Mouse (Mus musculus): ENCODE data around the gene Cmip. TPM values are rescaled to one million over a fixed set of nuclear protein-coding genes. Genes with fewer than 3 reads are reported as not detected.

Cmip gene
- polyA plus RNA-seq, 1 experiment from 2014 or later = 146 TPM

DNA sequence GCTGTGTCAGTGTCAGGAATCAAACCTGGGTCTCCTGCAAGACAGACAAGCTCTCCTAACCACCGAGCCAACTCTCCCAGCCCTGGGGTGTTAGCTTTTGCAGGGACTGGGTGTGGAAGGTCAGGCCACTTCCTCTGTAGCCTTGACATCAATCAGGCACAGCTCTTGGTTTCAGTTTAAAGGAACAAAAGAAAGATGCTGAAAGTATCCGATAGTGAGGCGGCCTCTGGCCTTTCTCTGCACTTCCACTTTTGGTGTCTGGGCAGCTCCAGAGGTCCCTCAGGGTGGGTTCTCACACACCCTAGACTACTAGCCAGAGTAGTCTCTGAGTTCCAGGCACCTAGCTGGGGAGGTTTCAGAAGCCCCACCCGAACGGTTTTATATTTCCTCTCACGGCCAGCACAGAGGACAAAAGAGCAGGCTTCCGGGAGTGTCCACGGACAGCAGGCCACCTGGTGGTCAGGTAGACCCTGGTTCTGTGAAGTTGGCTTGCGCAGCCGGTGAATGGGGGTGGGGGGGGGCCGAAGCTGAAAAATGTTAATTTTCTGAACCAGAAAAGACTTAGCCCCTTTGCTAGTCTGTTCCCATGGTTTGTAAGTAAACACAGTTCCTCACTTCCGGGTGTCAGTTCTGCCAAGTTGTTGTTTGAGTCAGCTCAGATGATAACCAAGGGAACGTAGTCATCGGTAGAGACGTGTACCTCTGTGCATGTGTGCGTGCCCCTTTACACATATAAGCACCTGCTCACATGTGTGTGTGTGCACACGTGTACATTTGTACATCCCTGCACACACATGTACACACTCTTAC lies 25.5 kb downstream of the Cmip start:
- ATAC-seq = no peak
- H3K9ac ChIP-seq (ENCODE audit: low read depth, low read length) = no peak overlapping the region
- no peaks in the 10 kb centered on the region for H3K27me3 ChIP-seq (ENCODE audit: control insufficient read depth, insufficient read depth, low read depth, low read length)
- no peaks in the 10 kb centered on the region for H3K36me3 ChIP-seq (ENCODE audit: control insufficient read depth, insufficient read depth, low read length)
- H3K4me3 ChIP-seq (ENCODE audit: low read depth, low read length) = no peak overlapping the region
- 67% methylated on average over 17 of the region's 17 CpGs for WGBS
- no peaks in the 10 kb centered on the region for H3K9me3 ChIP-seq (replicated peaks; ENCODE audit: control insufficient read depth, low read length, poor library complexity, severe bottlenecking)
- H3K27ac ChIP-seq (ENCODE audit: low read length) = no peak overlapping the region
- no peak overlapping the region for H3K4me2 ChIP-seq (ENCODE audit: low read length)
- peaks cover 33% of the 10 kb centered on the region for H3K4me1 ChIP-seq (ENCODE audit: control insufficient read depth, insufficient read depth, low read length)

DNA sequence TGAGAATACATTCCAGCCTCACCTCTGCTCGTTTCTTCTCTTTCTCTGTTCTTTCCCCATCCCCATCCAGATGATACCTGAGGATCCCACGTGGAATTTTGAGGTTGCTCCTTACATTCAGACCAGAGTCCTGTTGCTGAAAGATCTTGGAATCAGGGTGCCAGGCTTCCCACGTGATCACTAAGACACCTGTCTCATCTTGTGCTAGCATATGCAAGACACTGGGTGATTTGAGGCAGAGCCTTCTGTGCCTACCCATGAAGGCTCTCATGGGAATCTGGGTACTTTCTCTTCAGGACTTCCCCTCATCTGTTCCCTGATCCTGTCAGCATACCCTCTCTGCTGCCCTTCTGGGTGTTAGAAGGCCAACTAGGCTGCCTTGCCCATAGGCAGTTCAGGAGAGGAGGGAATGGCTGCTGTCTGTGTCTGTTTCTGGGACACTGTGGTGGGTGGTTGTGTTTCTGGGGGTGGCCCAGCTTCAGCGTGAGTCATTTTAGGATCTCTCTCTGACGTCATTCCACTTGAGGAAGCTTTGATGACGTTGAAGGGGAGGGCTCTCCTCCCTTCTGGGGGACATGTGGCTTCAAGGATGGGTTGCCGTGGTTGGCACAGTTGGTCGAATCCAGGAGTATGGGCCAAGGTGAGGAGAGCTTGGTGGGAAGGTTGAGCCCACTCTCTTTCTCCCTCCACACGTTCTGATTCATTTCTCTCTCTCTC lies 28.1 kb downstream of the Cmip start:
- Histone ChIP-seq H3K4me1 (ENCODE audit: control insufficient read depth, insufficient read depth, low read length) (peaks cover 16% of the 10 kb centered on the region), H3K4me3 (ENCODE audit: low read depth, low read length) (no peak overlapping the region), H3K27me3 (ENCODE audit: control insufficient read depth, insufficient read depth, low read depth, low read length) (no peaks in the 10 kb centered on the region), H3K9me3 (replicated peaks; ENCODE audit: control insufficient read depth, low read length, poor library complexity, severe bottlenecking) (no peaks in the 10 kb centered on the region), H3K36me3 (ENCODE audit: control insufficient read depth, insufficient read depth, low read length) (no peaks in the 10 kb centered on the region), H3K9ac (ENCODE audit: low read depth, low read length) (no peak overlapping the region), H3K4me2 (ENCODE audit: low read length) (no peak overlapping the region), H3K27ac (ENCODE audit: low read length) (no peak overlapping the region)
- 89% methylated on average over 9 of the region's 9 CpGs for WGBS
- no peak for ATAC-seq

DNA sequence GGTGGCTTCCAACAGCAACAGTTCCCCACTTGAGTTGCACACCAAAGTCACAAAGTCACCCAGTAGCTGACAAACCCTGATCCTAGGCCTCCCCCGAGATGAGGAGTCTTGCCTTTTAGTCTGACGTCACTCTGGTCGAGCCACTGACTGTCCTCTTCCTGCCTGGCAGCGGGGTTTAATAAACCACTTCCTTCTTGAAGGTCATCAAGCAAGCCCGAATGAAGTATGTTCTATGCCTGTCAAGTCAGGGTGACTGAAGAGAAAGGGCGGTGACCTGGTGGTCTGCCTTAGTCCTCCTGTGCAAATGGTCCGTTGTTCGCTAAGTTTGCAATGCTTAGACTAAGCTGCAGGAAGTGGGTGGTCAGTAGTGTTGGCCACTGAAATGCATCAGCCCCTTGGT lies 31.1 kb downstream of the Cmip start:
- H3K4me3 ChIP-seq (ENCODE audit: low read depth, low read length) = no peak overlapping the region
- H3K27ac ChIP-seq (ENCODE audit: low read length) = no peak overlapping the region
- peaks cover 32% of the 10 kb centered on the region for H3K4me1 ChIP-seq (ENCODE audit: control insufficient read depth, insufficient read depth, low read length)
- no peak overlapping the region for H3K4me2 ChIP-seq (ENCODE audit: low read length)
- 91% methylated on average over 8 of the region's 8 CpGs for WGBS
- ATAC-seq = no peak
- no peaks in the 10 kb centered on the region for H3K9me3 ChIP-seq (replicated peaks; ENCODE audit: control insufficient read depth, low read length, poor library complexity, severe bottlenecking)
- H3K9ac ChIP-seq (ENCODE audit: low read depth, low read length) = no peak overlapping the region
- H3K36me3 ChIP-seq (ENCODE audit: control insufficient read depth, insufficient read depth, low read length) = no peaks in the 10 kb centered on the region
- no peaks in the 10 kb centered on the region for H3K27me3 ChIP-seq (ENCODE audit: control insufficient read depth, insufficient read depth, low read depth, low read length)

DNA sequence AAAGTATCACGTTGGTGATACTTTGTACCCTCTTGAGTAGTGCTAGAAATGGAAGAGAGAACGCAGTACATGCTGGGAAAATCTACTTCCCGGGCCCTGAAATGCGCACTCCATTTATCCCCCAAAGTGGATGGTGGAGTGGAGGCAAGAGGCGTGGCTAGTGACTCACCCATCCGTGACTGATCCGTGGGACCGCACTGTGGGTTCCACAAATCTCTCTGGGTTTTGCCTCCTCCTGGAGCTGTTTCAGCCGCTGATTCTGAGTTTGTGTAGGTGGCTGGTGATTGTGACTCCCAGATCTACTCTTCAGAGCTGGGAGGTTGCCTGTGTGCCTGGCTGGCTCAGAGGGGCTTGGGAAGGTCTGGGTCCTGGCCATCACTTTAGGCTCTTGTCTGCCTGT lies 32.2 kb downstream of the Cmip start:
- Histone ChIP-seq H3K4me1 (ENCODE audit: control insufficient read depth, insufficient read depth, low read length) (peaks cover 40% of the 10 kb centered on the region), H3K4me2 (ENCODE audit: low read length) (no peak overlapping the region), H3K27me3 (ENCODE audit: control insufficient read depth, insufficient read depth, low read depth, low read length) (no peaks in the 10 kb centered on the region), H3K9me3 (replicated peaks; ENCODE audit: control insufficient read depth, low read length, poor library complexity, severe bottlenecking) (no peaks in the 10 kb centered on the region), H3K9ac (ENCODE audit: low read depth, low read length) (no peak overlapping the region), H3K27ac (ENCODE audit: low read length) (no peak overlapping the region), H3K36me3 (ENCODE audit: control insufficient read depth, insufficient read depth, low read length) (no peaks in the 10 kb centered on the region), H3K4me3 (ENCODE audit: low read depth, low read length) (no peak overlapping the region)
- ATAC-seq = no peak
- WGBS = 67% methylated on average over 9 of the region's 9 CpGs

DNA sequence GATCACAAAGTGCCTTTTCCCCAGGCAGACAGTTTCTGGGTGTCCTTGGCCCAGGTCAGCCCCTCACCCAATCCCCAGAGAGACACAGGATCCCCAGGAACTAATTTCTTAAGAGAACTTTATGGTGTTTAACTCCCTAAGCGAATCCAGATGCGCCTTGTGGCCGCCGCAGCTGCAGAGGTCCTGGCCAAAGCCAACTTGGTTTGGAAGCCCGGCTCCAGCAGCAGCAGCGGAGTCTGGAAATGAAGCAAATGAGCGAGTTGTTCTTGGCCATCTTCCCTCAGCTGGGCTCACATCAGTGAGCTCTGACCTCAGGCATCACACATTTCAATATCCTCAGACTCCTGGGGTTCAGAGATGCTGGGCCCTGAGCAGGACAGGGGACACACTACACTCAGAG lies 33.6 kb downstream of the Cmip start:
- 82% methylated on average over 7 of the region's 7 CpGs for WGBS
- H3K9ac ChIP-seq (ENCODE audit: low read depth, low read length) = no peak overlapping the region
- H3K4me3 ChIP-seq (ENCODE audit: low read depth, low read length) = no peak overlapping the region
- H3K4me1 ChIP-seq (ENCODE audit: control insufficient read depth, insufficient read depth, low read length) = peaks cover 39% of the 10 kb centered on the region
- H3K9me3 ChIP-seq (replicated peaks; ENCODE audit: control insufficient read depth, low read length, poor library complexity, severe bottlenecking) = no peaks in the 10 kb centered on the region
- H3K36me3 ChIP-seq (ENCODE audit: control insufficient read depth, insufficient read depth, low read length) = no peaks in the 10 kb centered on the region
- no peaks in the 10 kb centered on the region for H3K27me3 ChIP-seq (ENCODE audit: control insufficient read depth, insufficient read depth, low read depth, low read length)
- no peak overlapping the region; the same call in 1 of the 2 replicates for H3K27ac ChIP-seq (ENCODE audit: low read length)
- H3K4me2 ChIP-seq (ENCODE audit: low read length) = no peak overlapping the region
- ATAC-seq = no peak

DNA sequence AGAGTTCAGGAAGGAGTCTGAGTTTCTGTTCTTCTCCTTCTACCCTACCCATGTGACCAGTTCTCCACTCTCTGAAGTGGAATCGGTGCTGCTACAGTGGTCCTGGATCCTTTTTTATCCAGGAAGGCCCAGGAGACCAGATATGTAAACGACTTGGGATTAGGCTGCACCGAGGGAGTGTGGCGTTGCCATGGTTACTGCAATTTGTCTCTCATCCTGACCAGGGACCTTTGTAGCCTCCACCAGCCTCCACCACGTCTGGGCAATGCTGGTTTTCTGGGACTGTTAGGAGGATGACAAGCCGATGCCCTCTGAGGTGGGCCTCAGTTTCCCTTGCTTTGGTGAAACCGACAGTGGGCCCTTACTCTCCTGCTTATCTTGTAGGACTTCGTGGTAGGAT lies 35.4 kb downstream of the Cmip start:
- Histone ChIP-seq H3K27me3 (ENCODE audit: control insufficient read depth, insufficient read depth, low read depth, low read length) (no peaks in the 10 kb centered on the region), H3K9me3 (replicated peaks; ENCODE audit: control insufficient read depth, low read length, poor library complexity, severe bottlenecking) (no peaks in the 10 kb centered on the region), H3K4me2 (ENCODE audit: low read length) (no peak overlapping the region), H3K36me3 (ENCODE audit: control insufficient read depth, insufficient read depth, low read length) (no peaks in the 10 kb centered on the region), H3K27ac (ENCODE audit: low read length) (no peak overlapping the region), H3K9ac (ENCODE audit: low read depth, low read length) (no peak overlapping the region), H3K4me3 (ENCODE audit: low read depth, low read length) (no peak overlapping the region), H3K4me1 (ENCODE audit: control insufficient read depth, insufficient read depth, low read length) (peaks cover 39% of the 10 kb centered on the region)
- no peak for ATAC-seq
- 25% methylated on average over 8 of the region's 8 CpGs for WGBS

GRCm38 (mm10) chr8:117294812-117295211 lies 37.9 kb downstream of the Cmip start:
- Histone ChIP-seq H3K36me3 (ENCODE audit: control insufficient read depth, insufficient read depth, low read length) (no peaks in the 10 kb centered on the region), H3K9me3 (replicated peaks; ENCODE audit: control insufficient read depth, low read length, poor library complexity, severe bottlenecking) (no peaks in the 10 kb centered on the region), H3K27me3 (ENCODE audit: control insufficient read depth, insufficient read depth, low read depth, low read length) (no peaks in the 10 kb centered on the region), H3K4me2 (ENCODE audit: low read length) (no peak overlapping the region), H3K4me1 (ENCODE audit: control insufficient read depth, insufficient read depth, low read length) (peaks cover 44% of the 10 kb centered on the region), H3K27ac (ENCODE audit: low read length) (no peak overlapping the region), H3K4me3 (ENCODE audit: low read depth, low read length) (no peak overlapping the region), H3K9ac (ENCODE audit: low read depth, low read length) (no peak overlapping the region)
- no peak for ATAC-seq
- 76% methylated on average over 10 of the region's 10 CpGs for WGBS

GRCm38 (mm10) chr8:117297913-117298518 lies 41.2 kb downstream of the Cmip start:
- Histone ChIP-seq H3K4me1 (ENCODE audit: control insufficient read depth, insufficient read depth, low read length) (peaks cover 34% of the 10 kb centered on the region), H3K36me3 (ENCODE audit: control insufficient read depth, insufficient read depth, low read length) (no peaks in the 10 kb centered on the region), H3K4me2 (ENCODE audit: low read length) (no peak overlapping the region), H3K27ac (ENCODE audit: low read length) (no peak overlapping the region), H3K9ac (ENCODE audit: low read depth, low read length) (no peak overlapping the region), H3K27me3 (ENCODE audit: control insufficient read depth, insufficient read depth, low read depth, low read length) (no peaks in the 10 kb centered on the region), H3K4me3 (ENCODE audit: low read depth, low read length) (no peak overlapping the region), H3K9me3 (replicated peaks; ENCODE audit: control insufficient read depth, low read length, poor library complexity, severe bottlenecking) (no peaks in the 10 kb centered on the region)
- WGBS = 85% methylated on average over 12 of the region's 12 CpGs
- no peak for ATAC-seq

DNA sequence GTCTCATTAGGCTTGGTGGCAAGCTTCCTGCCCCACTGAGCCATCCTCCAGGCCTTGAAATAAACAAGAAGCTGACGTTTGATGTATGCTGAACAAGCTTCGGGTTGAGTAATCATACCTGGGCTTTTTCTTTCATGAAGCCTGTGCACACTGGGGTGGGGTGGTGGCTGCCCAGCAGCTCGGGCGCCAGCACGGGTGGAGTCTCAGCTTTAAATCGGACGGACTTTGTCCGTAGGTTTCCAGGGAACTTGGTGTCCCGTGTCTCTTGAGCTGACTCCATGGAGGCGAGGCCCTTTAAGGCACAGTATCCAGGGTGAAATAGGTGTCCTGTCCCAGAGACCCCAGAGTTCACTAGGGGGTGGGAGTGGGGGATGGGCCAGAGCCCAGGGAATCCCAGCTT lies 42.3 kb downstream of the Cmip start:
- Histone ChIP-seq H3K27ac (ENCODE audit: low read length) (no peak overlapping the region), H3K4me2 (ENCODE audit: low read length) (no peak overlapping the region), H3K4me1 (ENCODE audit: control insufficient read depth, insufficient read depth, low read length) (peaks cover 37% of the 10 kb centered on the region), H3K27me3 (ENCODE audit: control insufficient read depth, insufficient read depth, low read depth, low read length) (no peaks in the 10 kb centered on the region), H3K36me3 (ENCODE audit: control insufficient read depth, insufficient read depth, low read length) (no peaks in the 10 kb centered on the region), H3K9ac (ENCODE audit: low read depth, low read length) (no peak overlapping the region), H3K9me3 (replicated peaks; ENCODE audit: control insufficient read depth, low read length, poor library complexity, severe bottlenecking) (no peaks in the 10 kb centered on the region), H3K4me3 (ENCODE audit: low read depth, low read length) (no peak overlapping the region)
- no peak for ATAC-seq
- WGBS = 83% methylated on average over 10 of the region's 10 CpGs

Measured in midbrain, embryonic 16.5 days (tissue).